Mouse (Mus musculus) forebrain, embryonic 16.5 days (tissue): ENCODE measurements at regions not wholly inside any gene's neighbourhood (a gene's known extent, or its start where the extent isn't known, plus 50 kb on each side); places are given as distances from the start of the nearest gene placed in this dataset.

Source experiments
- ATAC-seq: fragments of 200-750 bp; cut with Nextera tagmentation; 2 replicates; pipeline ENCODE4 v1.8.0; 2017; ENCODE audit warnings: mild to moderate bottlenecking, moderate library complexity
- H3K27ac ChIP-seq: fragments of 300-500 bp; sonication (generic); 2 replicates; pipeline ENCODE4 v1.5.1; 2014; ENCODE audit warnings: low read length, control low read depth
- H3K27me3 ChIP-seq: fragments of 300-500 bp; sonication (generic); replicated peaks from 2 replicates; pipeline ENCODE4 v1.6.1; 2014; ENCODE audit warnings: low read length; ENCODE audit not compliant: control insufficient read depth, insufficient read depth
- H3K36me3 ChIP-seq: fragments of 300-500 bp; sonication (generic); 2 replicates; pipeline ENCODE4 v1.6.1; 2014; ENCODE audit not compliant: control insufficient read depth, insufficient read depth
- H3K4me1 ChIP-seq: fragments of 300-500 bp; sonication (generic); replicated peaks from 2 replicates; pipeline ENCODE4 v1.6.1; 2014; ENCODE audit warnings: low read length; ENCODE audit not compliant: control insufficient read depth, insufficient read depth
- H3K4me2 ChIP-seq: fragments of 300-500 bp; sonication (generic); 2 replicates; pipeline ENCODE4 v1.6.1; 2014; ENCODE audit warnings: mild to moderate bottlenecking, low read length, control low read depth
- H3K4me3 ChIP-seq: fragments of 300-500 bp; sonication (generic); replicated peaks from 2 replicates; pipeline ENCODE4 v1.5.1; 2014; ENCODE audit warnings: mild to moderate bottlenecking, low read length, control low read depth
- H3K9ac ChIP-seq: fragments of 300-500 bp; sonication (generic); replicated peaks from 2 replicates; pipeline ENCODE4 v1.6.1; 2014; ENCODE audit warnings: low read depth, low read length, control low read depth
- H3K9me3 ChIP-seq: fragments of 300-500 bp; sonication (generic); 2 replicates; pipeline ENCODE4 v1.6.1; 2016; ENCODE audit warnings: low read length; ENCODE audit not compliant: control insufficient read depth
- WGBS: fragments of 180-500 bp; shearing (Covaris S2); extraction: QIAGEN DNeasy Blood & Tissue Kit; methylation state at CpG from one replicate; pipeline ENCODE4 v1.1.7; 2014; 5-methylcytosine and 5-hydroxymethylcytosine counted together

GRCm38 (mm10) chr15:16653690-16654089, 74.9 kb upstream of the Cdh9 start:
- H3K4me2 ChIP-seq: no peak overlapping the region

GRCm38 (mm10) chr15:16661226-16661625, 67.3 kb upstream of the Cdh9 start:
- Histone ChIP-seq H3K36me3 (no peaks in the 10 kb centered on the region), H3K9me3 (no peaks in the 10 kb centered on the region), H3K4me3 (no peak overlapping the region), H3K27me3 (no peaks in the 10 kb centered on the region), H3K9ac (no peak overlapping the region), H3K27ac (no peak overlapping the region), H3K4me2 (no peak overlapping the region), H3K4me1 (no peaks in the 10 kb centered on the region)
- ATAC-seq: no peak
- 89% methylated on average over 3 of the region's 3 CpGs for WGBS

More at GRCm38 (mm10) chr15:16653690-16654089, 74.9 kb upstream of the Cdh9 start:
- Histone ChIP-seq H3K36me3 (no peaks in the 10 kb centered on the region), H3K4me3 (no peak overlapping the region), H3K4me1 (no peaks in the 10 kb centered on the region; the same call in 1 of the 2 replicates), H3K9me3 (no peaks in the 10 kb centered on the region), H3K27me3 (no peaks in the 10 kb centered on the region), H3K9ac (no peak overlapping the region), H3K27ac (no peak overlapping the region)
- 66% methylated on average over 4 of the region's 4 CpGs for WGBS
- no peak for ATAC-seq
